Mouse (Mus musculus): ENCODE data around the gene Usp39. TPM values are rescaled to one million over a fixed set of nuclear protein-coding genes. Genes with fewer than 3 reads are reported as not detected.
A peak's percentile ranks its signal among the peaks of the same experiment; 100 is the strongest.

Usp39 gene
- polyA plus RNA-seq, 1 experiment from 2014 or later = 20.1 TPM

DNA sequence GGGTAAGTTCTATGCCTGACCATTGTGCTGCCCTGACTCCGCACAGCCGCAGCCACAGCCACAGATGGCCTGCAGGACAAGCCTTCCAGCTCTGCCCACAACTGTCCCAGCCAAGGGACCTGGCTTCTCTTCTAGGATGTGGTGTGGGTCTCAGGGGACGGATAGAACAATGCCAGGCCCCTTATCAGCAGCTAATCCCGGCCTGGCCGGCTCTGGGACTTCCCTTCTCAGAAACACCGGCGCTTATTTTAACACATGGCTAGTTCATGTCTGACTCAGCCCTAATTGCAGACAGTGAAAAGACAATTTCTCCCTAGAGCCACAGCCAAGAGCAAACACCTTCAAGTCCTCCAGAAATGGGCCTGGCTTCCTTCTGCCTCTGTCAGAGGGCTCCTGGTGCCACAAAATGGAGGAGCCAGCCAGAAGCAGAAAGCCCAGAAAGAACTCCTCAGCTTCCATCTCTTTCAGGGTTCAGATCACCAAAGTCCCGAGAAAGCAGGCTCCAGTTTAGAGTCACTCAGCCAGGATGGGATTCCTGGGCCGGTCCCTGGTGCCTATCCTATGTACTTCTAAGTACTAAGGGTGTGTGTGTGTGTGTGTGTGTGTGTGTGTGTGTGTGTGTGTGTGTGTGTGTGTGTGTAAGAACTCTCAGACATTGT lies 67.3 kb downstream of the Usp39 start:
- TF ChIP-seq EP300 (optimal IDR thresholded peaks at IDR 0.05) = no peak
- no peak for TF ChIP-seq CTCF (IDR thresholded peaks at IDR 0.05; ENCODE audit: low read depth)
- DNase-seq (ENCODE audit: low spot score) (no peak), ATAC-seq (ENCODE audit: low FRiP score, low TSS enrichment) (peak; percentile 30; the same call in 1 of the 2 replicates)
- Histone ChIP-seq H3K9ac (ENCODE audit: low read length) (no peak overlapping the region), H3K27ac (replicated peaks) (peak overlapping the region; percentile 78), H3K27me3 (ENCODE audit: control insufficient read depth, insufficient read depth, low read length) (no peaks in the 10 kb centered on the region), H3K9me3 (ENCODE audit: control insufficient read depth, low read length) (no peaks in the 10 kb centered on the region), H3K4me2 (replicated peaks; ENCODE audit: low read depth) (no peak overlapping the region), H3K4me3 (ENCODE audit: low read depth, low read length) (no peak overlapping the region), H3K4me1 (replicated peaks; ENCODE audit: control insufficient read depth, insufficient read depth) (no peaks in the 10 kb centered on the region), H3K36me3 (ENCODE audit: control insufficient read depth, insufficient read depth, low read length) (no peaks in the 10 kb centered on the region)
- 47% methylated on average over 9 of the region's 9 CpGs for WGBS

DNA sequence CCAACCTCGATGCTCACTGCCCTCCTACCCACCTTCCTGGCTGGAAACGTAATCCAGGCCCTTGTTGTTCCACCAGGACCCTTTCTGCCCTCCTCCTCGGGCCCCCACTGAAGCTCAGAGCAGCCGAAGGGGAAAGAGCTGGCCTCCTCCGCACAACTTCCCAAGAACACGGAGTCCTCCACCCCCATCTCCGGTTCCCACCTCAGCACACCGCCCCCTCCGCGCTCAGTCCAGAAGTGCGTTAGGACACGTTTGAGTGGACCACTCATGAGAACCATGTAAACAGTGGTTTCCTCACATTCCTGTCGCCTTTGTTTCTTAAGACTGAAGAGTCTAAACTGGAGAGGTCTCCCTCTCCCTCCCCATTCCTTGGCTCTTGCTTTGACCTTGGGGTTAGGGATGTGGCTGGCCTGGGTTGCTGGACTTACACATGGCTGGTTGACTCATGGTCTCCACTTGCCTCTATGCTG lies 68.0 kb downstream of the Usp39 start:
- DNase-seq (ENCODE audit: low spot score) (no peak), ATAC-seq (ENCODE audit: low FRiP score, low TSS enrichment) (peak; percentile 11; the same call in 1 of the 2 replicates)
- Histone ChIP-seq H3K27me3 (ENCODE audit: control insufficient read depth, insufficient read depth, low read length) (no peaks in the 10 kb centered on the region), H3K9ac (ENCODE audit: low read length) (no peak overlapping the region), H3K27ac (replicated peaks) (peak overlapping the region; percentile 78), H3K9me3 (ENCODE audit: control insufficient read depth, low read length) (no peaks in the 10 kb centered on the region), H3K36me3 (ENCODE audit: control insufficient read depth, insufficient read depth, low read length) (no peaks in the 10 kb centered on the region), H3K4me2 (replicated peaks; ENCODE audit: low read depth) (no peak overlapping the region), H3K4me3 (ENCODE audit: low read depth, low read length) (no peak overlapping the region), H3K4me1 (replicated peaks; ENCODE audit: control insufficient read depth, insufficient read depth) (no peaks in the 10 kb centered on the region)
- 74% methylated on average over 13 of the region's 13 CpGs for WGBS
- TF ChIP-seq CTCF (IDR thresholded peaks at IDR 0.05; ENCODE audit: low read depth) (no peak), EP300 (optimal IDR thresholded peaks at IDR 0.05) (no peak)

DNA sequence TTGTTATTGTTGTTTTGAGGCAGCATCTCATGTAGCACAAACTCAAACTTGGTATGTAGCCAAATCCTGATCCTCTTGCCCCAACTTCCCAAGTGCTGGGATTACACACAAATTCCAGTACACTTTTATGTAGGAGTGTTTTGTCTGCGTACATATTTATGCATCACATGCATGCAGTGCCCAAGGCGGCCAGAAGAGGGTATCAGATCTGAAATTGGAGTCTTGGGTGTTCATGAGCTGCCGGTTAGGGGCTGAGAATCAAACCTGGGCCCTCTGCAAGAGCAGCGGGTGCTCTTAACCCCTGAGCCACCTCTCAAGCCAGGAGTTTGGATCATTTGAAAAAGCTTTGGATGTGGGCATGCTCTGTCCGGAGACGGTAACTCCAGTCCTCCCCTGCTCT lies 68.8 kb downstream of the Usp39 start:
- Histone ChIP-seq H3K4me3 (ENCODE audit: low read depth, low read length) (no peak overlapping the region), H3K9me3 (ENCODE audit: control insufficient read depth, low read length) (no peaks in the 10 kb centered on the region), H3K27me3 (ENCODE audit: control insufficient read depth, insufficient read depth, low read length) (no peaks in the 10 kb centered on the region), H3K9ac (ENCODE audit: low read length) (no peak overlapping the region), H3K4me1 (replicated peaks; ENCODE audit: control insufficient read depth, insufficient read depth) (no peaks in the 10 kb centered on the region), H3K27ac (replicated peaks) (peak overlapping the region; percentile 35; the same call in 1 of the 2 replicates), H3K4me2 (replicated peaks; ENCODE audit: low read depth) (no peak overlapping the region), H3K36me3 (ENCODE audit: control insufficient read depth, insufficient read depth, low read length) (no peaks in the 10 kb centered on the region)
- no peak for DNase-seq (ENCODE audit: low spot score)
- TF ChIP-seq CTCF (IDR thresholded peaks at IDR 0.05; ENCODE audit: low read depth) (peak; percentile 31), EP300 (optimal IDR thresholded peaks at IDR 0.05) (no peak)
- no peak for ATAC-seq (ENCODE audit: low FRiP score, low TSS enrichment)
- WGBS = 92% methylated on average over 6 of the region's 6 CpGs

DNA sequence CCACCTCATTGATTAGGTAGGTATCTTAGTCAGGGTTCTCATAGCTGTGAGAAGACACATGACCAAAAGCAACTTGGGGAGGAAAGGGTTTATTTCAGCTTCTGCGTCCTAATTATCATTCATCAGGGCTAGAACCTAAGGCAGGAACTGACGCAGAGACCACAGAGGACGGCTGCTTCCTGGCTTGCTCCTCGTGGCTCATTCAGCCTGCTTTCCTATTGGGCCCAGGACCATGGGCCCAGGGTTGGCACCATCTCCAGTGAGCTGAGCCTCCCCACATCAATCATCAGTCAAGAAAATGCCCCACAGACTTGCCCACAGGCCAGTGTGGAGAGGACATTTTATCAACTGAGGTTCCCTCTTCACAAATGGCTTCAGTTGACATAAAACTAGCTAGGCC lies 69.5 kb downstream of the Usp39 start:
- H3K36me3 ChIP-seq (ENCODE audit: control insufficient read depth, insufficient read depth, low read length) = no peaks in the 10 kb centered on the region
- H3K27ac ChIP-seq (replicated peaks) = no peak overlapping the region
- DNase-seq (ENCODE audit: low spot score) (no peak), ATAC-seq (ENCODE audit: low FRiP score, low TSS enrichment) (no peak)
- H3K4me3 ChIP-seq (ENCODE audit: low read depth, low read length) = no peak overlapping the region
- no peak overlapping the region for H3K4me2 ChIP-seq (replicated peaks; ENCODE audit: low read depth)
- 64% methylated on average over 4 of the region's 4 CpGs for WGBS
- no peak overlapping the region for H3K9ac ChIP-seq (ENCODE audit: low read length)
- TF ChIP-seq EP300 (optimal IDR thresholded peaks at IDR 0.05) (no peak), CTCF (IDR thresholded peaks at IDR 0.05; ENCODE audit: low read depth) (no peak)
- no peaks in the 10 kb centered on the region for H3K4me1 ChIP-seq (replicated peaks; ENCODE audit: control insufficient read depth, insufficient read depth)
- H3K9me3 ChIP-seq (ENCODE audit: control insufficient read depth, low read length) = no peaks in the 10 kb centered on the region
- no peaks in the 10 kb centered on the region for H3K27me3 ChIP-seq (ENCODE audit: control insufficient read depth, insufficient read depth, low read length)

DNA sequence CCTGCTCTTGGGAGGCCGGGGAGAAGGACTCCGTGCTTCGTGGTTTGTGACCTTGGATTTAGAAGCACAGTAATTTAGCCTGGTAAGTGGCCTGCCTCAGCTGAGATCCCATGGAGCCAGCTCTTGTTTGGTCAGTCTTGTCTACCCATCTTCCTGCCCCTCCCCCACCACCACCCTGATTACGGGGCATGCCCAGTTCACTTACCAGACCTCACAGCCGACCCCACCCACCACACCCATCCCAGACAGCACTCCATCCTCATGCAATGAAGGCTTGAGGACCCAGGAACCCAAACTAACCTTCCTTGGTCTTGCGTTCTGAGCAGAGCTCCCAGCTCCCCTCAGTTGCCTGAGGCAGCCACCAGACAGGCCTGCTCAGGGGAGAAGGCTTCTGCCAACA lies 71.8 kb downstream of the Usp39 start:
- 61% methylated on average over 6 of the region's 6 CpGs for WGBS
- H3K4me3 ChIP-seq (ENCODE audit: low read depth, low read length) = no peak overlapping the region
- peak; percentile 60 for DNase-seq (ENCODE audit: low spot score)
- no peak for TF ChIP-seq CTCF (IDR thresholded peaks at IDR 0.05; ENCODE audit: low read depth)
- no peak for TF ChIP-seq EP300 (optimal IDR thresholded peaks at IDR 0.05)
- no peaks in the 10 kb centered on the region for H3K27me3 ChIP-seq (ENCODE audit: control insufficient read depth, insufficient read depth, low read length)
- H3K4me2 ChIP-seq (replicated peaks; ENCODE audit: low read depth) = no peak overlapping the region
- H3K27ac ChIP-seq (replicated peaks) = peak overlapping the region; percentile 88
- no peaks in the 10 kb centered on the region for H3K4me1 ChIP-seq (replicated peaks; ENCODE audit: control insufficient read depth, insufficient read depth)
- no peak for ATAC-seq (ENCODE audit: low FRiP score, low TSS enrichment)
- H3K9ac ChIP-seq (ENCODE audit: low read length) = no peak overlapping the region
- no peaks in the 10 kb centered on the region for H3K36me3 ChIP-seq (ENCODE audit: control insufficient read depth, insufficient read depth, low read length)
- H3K9me3 ChIP-seq (ENCODE audit: control insufficient read depth, low read length) = no peaks in the 10 kb centered on the region

DNA sequence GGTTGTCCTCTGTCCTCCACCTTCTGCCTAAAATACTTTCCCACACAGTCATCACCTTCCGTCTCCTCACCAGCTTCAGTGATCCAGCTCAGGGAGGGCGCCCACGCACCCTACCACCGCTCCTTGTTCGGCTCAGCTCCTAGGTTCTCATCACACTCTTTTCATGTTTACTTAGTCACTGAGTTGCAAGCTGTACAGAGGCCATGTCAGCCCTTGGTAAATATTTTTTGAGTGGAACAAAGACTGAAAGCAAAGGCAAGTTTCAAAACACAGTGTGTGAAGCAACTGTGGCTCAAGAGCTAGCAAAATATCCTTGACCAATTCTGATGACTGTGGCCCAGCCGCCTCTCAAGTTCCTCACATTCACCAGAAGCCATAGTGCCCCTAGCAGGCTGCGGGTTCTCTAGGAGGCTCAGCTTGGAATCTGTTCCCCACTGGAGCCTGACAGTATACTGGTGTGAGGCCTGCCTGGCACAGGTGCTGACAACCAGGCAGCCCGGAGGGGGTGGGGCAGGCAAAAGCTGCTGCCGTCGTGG lies 72.8 kb downstream of the Usp39 start:
- H3K4me3 ChIP-seq (ENCODE audit: low read depth, low read length) = no peak overlapping the region
- WGBS = 55% methylated on average over 10 of the region's 10 CpGs
- H3K36me3 ChIP-seq (ENCODE audit: control insufficient read depth, insufficient read depth, low read length) = no peaks in the 10 kb centered on the region
- H3K9ac ChIP-seq (ENCODE audit: low read length) = no peak overlapping the region
- TF ChIP-seq CTCF (IDR thresholded peaks at IDR 0.05; ENCODE audit: low read depth) (no peak), EP300 (optimal IDR thresholded peaks at IDR 0.05) (no peak)
- no peaks in the 10 kb centered on the region for H3K9me3 ChIP-seq (ENCODE audit: control insufficient read depth, low read length)
- no peaks in the 10 kb centered on the region for H3K4me1 ChIP-seq (replicated peaks; ENCODE audit: control insufficient read depth, insufficient read depth)
- peak overlapping the region; percentile 88 for H3K27ac ChIP-seq (replicated peaks)
- DNase-seq (ENCODE audit: low spot score) (peak; percentile 72), ATAC-seq (ENCODE audit: low FRiP score, low TSS enrichment) (peak; percentile 88)
- no peak overlapping the region for H3K4me2 ChIP-seq (replicated peaks; ENCODE audit: low read depth)
- no peaks in the 10 kb centered on the region for H3K27me3 ChIP-seq (ENCODE audit: control insufficient read depth, insufficient read depth, low read length)

Measured in stomach, postnatal 0 days (tissue).